Mouse (Mus musculus): ENCODE measurements at regions not wholly inside any gene's neighbourhood (a gene's known extent, or its start where the extent isn't known, plus 50 kb on each side); places are given as distances from the start of the nearest gene placed in this dataset.

DNA sequence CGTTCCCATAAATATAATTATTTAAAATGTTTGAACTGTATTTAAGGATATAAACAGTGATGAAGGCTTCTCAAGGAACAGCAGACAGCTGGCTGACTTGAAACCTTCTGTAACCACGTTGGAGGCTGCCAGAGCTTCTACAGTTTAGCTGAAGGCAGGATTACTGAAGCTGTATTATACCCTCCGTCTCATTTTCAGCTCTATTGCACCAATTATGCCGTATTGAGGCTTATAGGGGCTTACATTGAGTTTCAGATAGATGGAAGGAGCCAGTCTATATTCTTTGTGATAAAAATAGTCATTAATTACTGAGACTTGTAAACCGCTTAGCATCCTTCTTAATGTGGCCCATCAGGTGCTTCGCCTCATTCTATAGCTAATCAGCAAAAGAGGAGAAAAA is 376.1 kb downstream of the Gbe1 start:
- Histone ChIP-seq H3K9me3 (replicated peaks; ENCODE audit: insufficient read depth, low read length) (no peaks in the 10 kb centered on the region), H3K36me3 (ENCODE audit: control insufficient read depth in 1 of 2, insufficient read depth in 2 of 2, low read length in 2 of 2) (no peaks in the 10 kb centered on the region), H3K4me3 (ENCODE audit: control insufficient read depth in 1 of 2, insufficient read depth in 1 of 2, low read depth in 2 of 2, low read length in 2 of 2) (no peak overlapping the region), H3K4me1 (ENCODE audit: control insufficient read depth in 1 of 2, insufficient read depth in 2 of 2, low read length in 2 of 2) (no peaks in the 10 kb centered on the region), H3K79me2 (ENCODE audit: control insufficient read depth, insufficient read depth, low read length, poor library complexity) (no peaks in the 10 kb centered on the region), H3K27me3 (ENCODE audit: control insufficient read depth in 1 of 2, insufficient read depth in 2 of 2, low read length in 2 of 2) (no peaks in the 10 kb centered on the region), H3K9ac (ENCODE audit: control insufficient read depth, low read depth, low read length, poor library complexity, severe bottlenecking) (no peak overlapping the region), H3K27ac (ENCODE audit: control insufficient read depth, low read depth, low read length) (no peak overlapping the region)
- TF ChIP-seq UBTF (IDR thresholded peaks at IDR 0.05; ENCODE audit: borderline replicate concordance, insufficient read depth, low read depth, low read length) = no peak
- DNase-seq (ENCODE audit: low read depth, low spot score) = no peak

DNA sequence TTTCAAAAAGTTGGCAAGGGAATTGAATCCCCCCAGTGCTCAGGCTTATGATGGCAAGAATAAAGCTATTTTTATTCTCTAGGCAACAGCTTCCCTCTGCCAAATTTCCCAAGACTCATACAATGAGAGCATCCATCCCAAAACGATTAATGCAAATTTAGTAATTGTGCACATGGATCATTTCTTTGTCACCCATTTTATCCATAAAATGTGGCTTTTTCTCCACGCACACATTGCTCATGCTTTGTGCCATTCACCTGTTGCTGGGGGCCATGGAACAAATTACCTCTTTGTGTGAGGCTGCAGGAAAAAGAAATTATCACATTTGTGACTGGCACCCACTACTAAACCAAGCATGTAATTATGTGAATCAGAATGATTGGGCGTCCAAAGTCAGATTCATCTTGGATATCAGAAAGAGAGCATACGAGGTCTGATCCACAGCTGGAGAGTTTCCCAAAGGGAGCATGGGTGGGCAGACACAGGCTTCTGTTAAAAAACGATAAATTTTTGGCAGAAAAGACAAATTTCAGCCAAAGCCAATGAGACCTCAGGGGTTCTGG is 411.1 kb downstream of the Gbe1 start:
- Histone ChIP-seq H3K27ac (ENCODE audit: control insufficient read depth, low read depth, low read length) (no peak overlapping the region), H3K9me3 (replicated peaks; ENCODE audit: insufficient read depth, low read length) (no peaks in the 10 kb centered on the region), H3K79me2 (ENCODE audit: control insufficient read depth, insufficient read depth, low read length, poor library complexity) (no peaks in the 10 kb centered on the region), H3K4me3 (ENCODE audit: control insufficient read depth in 1 of 2, insufficient read depth in 1 of 2, low read depth in 2 of 2, low read length in 2 of 2) (no peak overlapping the region), H3K4me1 (ENCODE audit: control insufficient read depth in 1 of 2, insufficient read depth in 2 of 2, low read length in 2 of 2) (no peaks in the 10 kb centered on the region), H3K27me3 (ENCODE audit: control insufficient read depth in 1 of 2, insufficient read depth in 2 of 2, low read length in 2 of 2) (no peaks in the 10 kb centered on the region), H3K36me3 (ENCODE audit: control insufficient read depth in 1 of 2, insufficient read depth in 2 of 2, low read length in 2 of 2) (no peaks in the 10 kb centered on the region), H3K9ac (ENCODE audit: control insufficient read depth, low read depth, low read length, poor library complexity, severe bottlenecking) (no peak overlapping the region)
- no peak for DNase-seq (ENCODE audit: low read depth, low spot score)
- TF ChIP-seq UBTF (IDR thresholded peaks at IDR 0.05; ENCODE audit: borderline replicate concordance, insufficient read depth, low read depth, low read length) = no peak

DNA sequence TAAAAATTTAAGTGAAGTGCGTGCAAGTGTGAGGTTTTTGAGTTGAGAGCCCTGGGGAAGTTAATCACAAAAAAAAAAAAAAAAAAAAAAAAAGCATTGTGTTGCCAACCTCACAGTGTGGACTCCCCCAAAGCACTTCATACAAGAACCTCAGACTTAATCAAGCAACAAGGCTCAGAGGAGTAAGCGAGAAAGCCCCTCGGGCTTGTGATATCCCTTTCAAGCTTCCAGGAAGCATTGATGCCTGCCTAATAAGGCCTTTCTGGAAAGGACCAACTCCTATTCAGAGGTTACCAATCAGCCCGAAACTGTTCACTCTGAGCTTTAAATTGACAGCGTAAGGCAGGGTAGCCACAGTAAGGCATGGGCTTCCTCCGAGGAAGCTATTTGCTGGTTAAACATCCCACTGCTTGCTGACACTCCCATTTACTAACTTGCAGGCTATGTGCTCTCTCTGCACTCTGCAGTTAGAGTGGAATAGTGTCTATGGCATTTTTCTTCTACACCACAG is 411.6 kb downstream of the Gbe1 start:
- Histone ChIP-seq H3K79me2 (ENCODE audit: control insufficient read depth, insufficient read depth, low read length, poor library complexity) (no peaks in the 10 kb centered on the region), H3K9ac (ENCODE audit: control insufficient read depth, low read depth, low read length, poor library complexity, severe bottlenecking) (no peak overlapping the region), H3K27ac (ENCODE audit: control insufficient read depth, low read depth, low read length) (no peak overlapping the region), H3K27me3 (ENCODE audit: control insufficient read depth in 1 of 2, insufficient read depth in 2 of 2, low read length in 2 of 2) (no peaks in the 10 kb centered on the region), H3K4me1 (ENCODE audit: control insufficient read depth in 1 of 2, insufficient read depth in 2 of 2, low read length in 2 of 2) (no peaks in the 10 kb centered on the region), H3K9me3 (replicated peaks; ENCODE audit: insufficient read depth, low read length) (no peaks in the 10 kb centered on the region), H3K36me3 (ENCODE audit: control insufficient read depth in 1 of 2, insufficient read depth in 2 of 2, low read length in 2 of 2) (no peaks in the 10 kb centered on the region), H3K4me3 (ENCODE audit: control insufficient read depth in 1 of 2, insufficient read depth in 1 of 2, low read depth in 2 of 2, low read length in 2 of 2) (no peak overlapping the region)
- no peak for DNase-seq (ENCODE audit: low read depth, low spot score)
- TF ChIP-seq ZNF384 (IDR thresholded peaks at IDR 0.05; ENCODE audit: low read depth, low read length) (no peak), POLR2AphosphoS5 (IDR thresholded peaks at IDR 0.05; ENCODE audit: borderline replicate concordance, low read depth, low read length) (no peak), USF1 (IDR thresholded peaks at IDR 0.05; ENCODE audit: low read depth, low read length) (no peak), KAT2A (conservative IDR thresholded peaks at IDR 0.05; ENCODE audit: low read depth, low read length) (no peak), SMC3 (IDR thresholded peaks at IDR 0.05; ENCODE audit: low read depth, low read length) (no peak), CTCF (IDR thresholded peaks at IDR 0.05 in 2 of 3, conservative IDR thresholded peaks at IDR 0.05 in 1 of 3; ENCODE audit: control insufficient read depth in 1 of 3, insufficient read depth in 1 of 3, low read depth in 2 of 3, low read length in 3 of 3, poor library complexity in 1 of 3, severe bottlenecking in 1 of 3) (no peak), NRF1 (IDR thresholded peaks at IDR 0.05; ENCODE audit: insufficient read depth, low read depth, low read length, poor library complexity, severe bottlenecking) (no peak), MYC (IDR thresholded peaks at IDR 0.05; ENCODE audit: low read depth, low read length) (no peak)
